Mouse (Mus musculus) heart, adult 2 months (tissue): ENCODE data around the gene Ddx58.

Experiments
- CTCF ChIP-seq: fragments of 200-600 bp; IDR thresholded peaks from 2 replicates; pipeline ENCODE4 v1.8.1; 2022; ENCODE audit warnings: antibody characterized with exemption, mild to moderate bottlenecking, moderate library complexity
- EP300 ChIP-seq: fragments of 200-500 bp; IDR thresholded peaks from 2 replicates; pipeline ENCODE4 v1.6.1; 2011; ENCODE audit warnings: low read depth, low read length, control low read depth; ENCODE audit not compliant: insufficient read depth
- POLR2A ChIP-seq: fragments of 200-500 bp; IDR thresholded peaks from 2 replicates; pipeline ENCODE4 v1.6.1; 2011; ENCODE audit warnings: mild to moderate bottlenecking, low read depth, low read length, control low read depth; ENCODE audit not compliant: insufficient read depth

DNA sequence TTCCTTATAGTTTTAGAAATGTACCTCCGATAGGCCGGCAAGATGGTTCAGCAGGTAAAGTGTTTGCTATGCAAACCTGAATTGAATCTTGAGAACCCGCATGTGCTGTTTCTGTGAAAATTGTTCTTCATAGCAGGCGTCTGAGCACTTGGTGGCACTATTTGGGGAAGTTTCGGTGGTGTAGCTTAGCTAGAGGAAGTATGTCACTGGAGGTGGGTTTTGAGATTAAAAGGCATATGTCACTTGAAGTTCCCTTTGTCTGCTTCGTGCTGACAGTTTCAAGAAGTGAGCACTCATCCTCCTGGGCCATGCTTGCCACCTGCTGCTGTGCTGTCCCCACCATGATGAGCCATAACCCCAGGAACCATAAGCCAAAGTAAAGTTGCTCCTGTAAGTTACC is 47.8 kb upstream of the Ddx58 start:
- TF ChIP-seq CTCF, result no peak
- TF ChIP-seq POLR2A, result no peak
- TF ChIP-seq EP300, result no peak
